In the genomic region with DNA sequence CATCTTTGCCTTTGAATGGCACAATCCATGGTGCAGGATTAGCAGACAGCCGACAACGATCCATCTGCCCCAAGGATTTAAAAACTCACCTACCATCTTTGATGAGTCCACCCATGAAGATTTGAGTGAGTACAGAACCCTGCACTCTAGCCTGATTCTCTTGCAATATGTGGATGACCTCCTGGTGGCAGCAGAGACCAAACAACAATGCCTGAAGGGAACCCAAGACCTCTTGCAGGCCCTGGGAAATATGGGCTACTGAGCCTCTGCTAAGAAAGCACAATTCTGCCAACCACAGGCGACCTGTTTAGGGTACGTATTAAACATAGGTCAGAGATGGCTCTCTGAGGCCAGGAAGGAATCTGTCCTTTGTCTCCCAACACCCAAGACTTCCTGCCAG, we compare ENCODE assay signal across 8 mouse cellular contexts. TPM values are rescaled to one million over a fixed set of nuclear protein-coding genes. Genes with fewer than 3 reads are reported as not detected.
DNase-seq lines count a peak whose midpoint lies in the region; ATAC-seq and TF ChIP-seq lines count a peak whose summit lies in the region.

No protein-coding gene starts in this region.

- no peaks in the 10 kb centered on the region for H3K4me1 ChIP-seq in kidney, embryonic 14.5 days (ENCODE audit: control insufficient read depth, insufficient read depth, low read length)
- no peaks in the 10 kb centered on the region for H3K4me1 ChIP-seq in limb, embryonic 14.5 days (ENCODE audit: control insufficient read depth, insufficient read depth, low read length)
- H3K4me1 ChIP-seq in stomach, embryonic 15.5 days = no peaks in the 10 kb centered on the region

- TF ChIP-seq POLR2A in limb, embryonic 14.5 days (IDR thresholded peaks at IDR 0.05; ENCODE audit: borderline replicate concordance, extremely low read depth, insufficient read depth, insufficient read length) = no peak

- no peak overlapping the region for H3K27ac ChIP-seq in kidney, embryonic 14.5 days (ENCODE audit: low read depth, low read length)
- H3K27ac ChIP-seq in limb, embryonic 14.5 days (replicated peaks; ENCODE audit: low read depth, low read length) = no peak overlapping the region
- no peak overlapping the region for H3K27ac ChIP-seq in stomach, embryonic 15.5 days

- peak; percentile 78 for ATAC-seq in kidney, embryonic 14.5 days (ENCODE audit: low FRiP score, low TSS enrichment)
- peak; percentile 55 for ATAC-seq in limb, embryonic 14.5 days (ENCODE audit: low FRiP score, low read depth)
- ATAC-seq in stomach, embryonic 15.5 days (ENCODE audit: insufficient read depth, low FRiP score, low read depth) = peak; percentile 50; the same call in 1 of the 2 replicates

- no peaks in the 10 kb centered on the region for H3K9me3 ChIP-seq in kidney, embryonic 14.5 days (ENCODE audit: control insufficient read depth, low read length)
- no peaks in the 10 kb centered on the region for H3K9me3 ChIP-seq in limb, embryonic 14.5 days (ENCODE audit: control insufficient read depth, low read length)
- no peaks in the 10 kb centered on the region for H3K9me3 ChIP-seq in stomach, embryonic 15.5 days

- no peaks in the 10 kb centered on the region for H3K27me3 ChIP-seq in kidney, embryonic 14.5 days (ENCODE audit: control insufficient read depth, insufficient read depth, low read length)
- no peaks in the 10 kb centered on the region for H3K27me3 ChIP-seq in limb, embryonic 14.5 days (ENCODE audit: control insufficient read depth, insufficient read depth, low read length)
- no peaks in the 10 kb centered on the region for H3K27me3 ChIP-seq in stomach, embryonic 15.5 days (replicated peaks)

- H3K36me3 ChIP-seq in kidney, embryonic 14.5 days (ENCODE audit: control insufficient read depth, insufficient read depth, low read length) = no peaks in the 10 kb centered on the region
- no peaks in the 10 kb centered on the region for H3K36me3 ChIP-seq in limb, embryonic 14.5 days (ENCODE audit: control insufficient read depth, insufficient read depth, low read length)
- H3K36me3 ChIP-seq in stomach, embryonic 15.5 days = no peaks in the 10 kb centered on the region

- WGBS in kidney, embryonic 14.5 days = 33% methylated on average over 4 of the region's 4 CpGs
- WGBS in limb, embryonic 14.5 days = 32% methylated on average over 4 of the region's 4 CpGs
- WGBS in stomach, embryonic 15.5 days = 21% methylated on average over 4 of the region's 4 CpGs

- no peak overlapping the region for H3K4me2 ChIP-seq in kidney, embryonic 14.5 days (replicated peaks; ENCODE audit: low read depth, low read length)
- no peak overlapping the region for H3K4me2 ChIP-seq in limb, embryonic 14.5 days (replicated peaks; ENCODE audit: low read depth, low read length, severe bottlenecking)
- H3K4me2 ChIP-seq in stomach, embryonic 15.5 days = no peak overlapping the region

- no peak overlapping the region for H3K4me3 ChIP-seq in kidney, embryonic 14.5 days (ENCODE audit: low read length)
- H3K4me3 ChIP-seq in limb, embryonic 14.5 days (replicated peaks; ENCODE audit: low read length) = no peak overlapping the region
- no peak overlapping the region for H3K4me3 ChIP-seq in stomach, embryonic 15.5 days (replicated peaks)

- no peak overlapping the region for H3K9ac ChIP-seq in kidney, embryonic 14.5 days (ENCODE audit: low read depth, low read length)
- no peak overlapping the region for H3K9ac ChIP-seq in limb, embryonic 14.5 days (ENCODE audit: low read depth, low read length, severe bottlenecking)
- no peak overlapping the region for H3K9ac ChIP-seq in stomach, embryonic 15.5 days

- DNase-seq in 416B (ENCODE audit: low read depth) = peak; percentile 78
- DNase-seq in adrenal gland, adult 2 months = peak; percentile 86
- peak; percentile 68 for DNase-seq in embryo, embryonic 11.5 days (ENCODE audit: low read depth, low spot score)
- DNase-seq in gastrocnemius, postnatal 4 days (ENCODE audit: low spot score in 2 of 2) = peak; percentile 37 to 68
- peak; percentile 66 for DNase-seq in limb, embryonic 14.5 days (ENCODE audit: low spot score)
- DNase-seq in neural tube, embryonic 10.5 days (ENCODE audit: extremely low spot score, low spot score) = peak; percentile 71

RNA-seq across cellular contexts. Expression of gene Nub1, which starts 11.1 kb away (rescaled TPM):
- total RNA-seq in adrenal gland, adult 2 months (2021) = 10 to 100 TPM; 60.7 to 64.1 TPM
- polyA plus RNA-seq in adrenal gland, adult 2 months (2012; rRNA removed) = 46.4 and 55.5 TPM in 2 replicates
- 10 to 100 TPM; 29.1 to 29.2 TPM for total RNA-seq in gastrocnemius, postnatal 4 days (2021)
- polyA plus RNA-seq in kidney, embryonic 14.5 days (2014; fragmentation: Nextera tagmentation; extraction: Ambion mirVana) = 33.9 and 45.0 TPM in 2 replicates
- polyA plus RNA-seq in limb, embryonic 14.5 days (2012; rRNA removed) = 37.1 and 39.4 TPM in 2 replicates
- 33.4 and 35.1 TPM in 2 replicates for polyA plus RNA-seq in limb, embryonic 14.5 days (2014; fragmentation: Nextera tagmentation; extraction: Ambion mirVana)
- 26.7 and 31.5 TPM in 2 replicates for polyA plus RNA-seq in stomach, embryonic 15.5 days (2015; fragmentation: Nextera tagmentation; extraction: Ambion mirVana)

RNA-seq across cellular contexts. Expression of gene Smarcd3, which starts 50.0 kb away (rescaled TPM):
- 10 to 100 TPM; 14.2 to 25.0 TPM for total RNA-seq in adrenal gland, adult 2 months (2021)
- 53.1 and 71.3 TPM in 2 replicates for polyA plus RNA-seq in adrenal gland, adult 2 months (2012; rRNA removed)
- 100 to 1,000 TPM; 131 to 137 TPM for total RNA-seq in gastrocnemius, postnatal 4 days (2021)
- polyA plus RNA-seq in kidney, embryonic 14.5 days (2014; fragmentation: Nextera tagmentation; extraction: Ambion mirVana) = 40.4 and 41.1 TPM in 2 replicates
- 91.5 and 93.6 TPM in 2 replicates for polyA plus RNA-seq in limb, embryonic 14.5 days (2012; rRNA removed)
- 52.7 and 59.6 TPM in 2 replicates for polyA plus RNA-seq in limb, embryonic 14.5 days (2014; fragmentation: Nextera tagmentation; extraction: Ambion mirVana)
- polyA plus RNA-seq in stomach, embryonic 15.5 days (2015; fragmentation: Nextera tagmentation; extraction: Ambion mirVana) = 22.2 and 25.1 TPM in 2 replicates

RNA-seq across cellular contexts. Expression of gene Wdr86, which starts 56.3 kb away (rescaled TPM):
- 1 to 10 TPM in 1 of 2 experiments, under 1 TPM in 1; 0.66 to 1.7 TPM for total RNA-seq in adrenal gland, adult 2 months (2021)
- polyA plus RNA-seq in adrenal gland, adult 2 months (2012; rRNA removed) = 7.4 and 7.6 TPM in 2 replicates
- 1 to 10 TPM; 2.1 to 2.3 TPM for total RNA-seq in gastrocnemius, postnatal 4 days (2021)
- polyA plus RNA-seq in kidney, embryonic 14.5 days (2014; fragmentation: Nextera tagmentation; extraction: Ambion mirVana) = 36.1 and 37.0 TPM in 2 replicates
- polyA plus RNA-seq in limb, embryonic 14.5 days (2012; rRNA removed) = 37.5 and 59.4 TPM in 2 replicates
- 25.4 and 32.0 TPM in 2 replicates for polyA plus RNA-seq in limb, embryonic 14.5 days (2014; fragmentation: Nextera tagmentation; extraction: Ambion mirVana)
- 14.3 and 15.1 TPM in 2 replicates for polyA plus RNA-seq in stomach, embryonic 15.5 days (2015; fragmentation: Nextera tagmentation; extraction: Ambion mirVana)
